Mouse (Mus musculus): ENCODE data around the gene Add2.

DNA sequence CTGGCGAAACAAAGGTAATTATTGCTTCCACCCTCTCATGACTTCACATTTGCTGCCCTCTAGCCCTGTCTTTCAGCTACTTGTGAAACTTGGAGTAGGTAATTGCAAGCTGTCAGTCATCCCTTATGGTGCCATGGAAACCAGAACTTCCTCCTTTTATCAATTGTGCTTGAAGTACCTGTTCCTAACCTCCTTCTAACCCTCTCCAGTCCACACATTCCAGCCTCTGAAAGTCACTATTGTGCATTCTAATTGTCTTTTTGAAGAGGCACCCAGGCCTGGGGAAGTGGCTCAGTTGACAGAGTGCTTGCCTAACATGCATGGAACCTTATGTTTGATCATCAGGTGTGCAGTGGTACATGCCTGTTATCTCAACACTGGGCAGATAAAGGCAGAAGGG lies 5.2 kb downstream of the Add2 start:
- TF ChIP-seq MYOG (IDR thresholded peaks at IDR 0.05; ENCODE audit: control insufficient read depth, extremely low read depth, insufficient read length) (no peak), USF1 (IDR thresholded peaks at IDR 0.05; ENCODE audit: low read depth) (no peak), CTCF (IDR thresholded peaks at IDR 0.05; ENCODE audit: control insufficient read depth, insufficient read depth, insufficient read length) (no peak), FOSL1 (IDR thresholded peaks at IDR 0.05; ENCODE audit: insufficient read depth, low read length, poor library complexity, severe bottlenecking) (no peak), MAX (IDR thresholded peaks at IDR 0.05) (no peak), CEBPB (IDR thresholded peaks at IDR 0.05; ENCODE audit: low read depth) (no peak)
